Mouse (Mus musculus): ENCODE measurements around the gene Sipa1l2. TPM values are rescaled to one million over a fixed set of nuclear protein-coding genes. Genes with fewer than 3 reads are reported as not detected.
A peak's percentile ranks its signal among the peaks of the same experiment; 100 is the strongest.

The Sipa1l2 gene
- polyA plus RNA-seq, 1 experiment from 2014 or later = 33.2 TPM

DNA sequence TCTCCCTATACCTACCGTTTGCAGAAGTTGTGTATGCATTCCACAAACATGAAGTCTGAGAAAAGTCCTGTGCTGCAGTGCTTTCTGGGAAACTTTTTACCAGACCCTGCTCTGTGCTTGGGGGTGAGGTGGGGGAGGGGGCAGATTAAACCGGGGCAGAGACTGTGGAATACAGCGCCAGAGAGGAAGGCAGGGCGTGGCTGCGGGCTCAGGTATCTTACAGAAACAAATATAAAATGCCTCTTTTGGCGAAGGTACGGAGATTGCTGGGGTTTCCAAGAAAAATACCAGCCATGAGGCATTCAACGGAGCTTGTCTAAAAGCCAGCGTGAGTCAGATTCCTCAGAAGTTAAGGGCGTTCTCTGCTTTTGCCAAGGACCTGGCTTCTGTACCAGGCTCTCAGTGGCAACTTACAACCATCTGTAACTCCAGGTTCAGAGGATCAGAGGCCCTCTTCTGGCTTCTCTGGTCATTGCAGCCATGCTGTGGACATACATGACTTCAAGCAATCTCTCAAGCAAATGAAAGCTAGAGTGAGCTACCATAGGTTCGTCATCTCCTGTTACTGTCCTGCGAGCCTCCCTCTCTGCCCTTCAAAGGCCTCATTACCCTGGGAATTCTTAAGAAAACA is 1.3 kb upstream of the Sipa1l2 start:
- Histone ChIP-seq H3K4me2 (no peak overlapping the region), H3K36me3 (replicated peaks) (no peaks in the 10 kb centered on the region), H3K27ac (no peak overlapping the region), H3K9me3 (no peaks in the 10 kb centered on the region), H3K9ac (no peak overlapping the region), H3K4me1 (peaks cover 32% of the 10 kb centered on the region), H3K4me3 (replicated peaks) (no peak overlapping the region), H3K27me3 (peaks cover 11% of the 10 kb centered on the region)
- 76% methylated on average over 12 of the region's 12 CpGs for WGBS
- no peak for ATAC-seq (ENCODE audit: low FRiP score)

DNA sequence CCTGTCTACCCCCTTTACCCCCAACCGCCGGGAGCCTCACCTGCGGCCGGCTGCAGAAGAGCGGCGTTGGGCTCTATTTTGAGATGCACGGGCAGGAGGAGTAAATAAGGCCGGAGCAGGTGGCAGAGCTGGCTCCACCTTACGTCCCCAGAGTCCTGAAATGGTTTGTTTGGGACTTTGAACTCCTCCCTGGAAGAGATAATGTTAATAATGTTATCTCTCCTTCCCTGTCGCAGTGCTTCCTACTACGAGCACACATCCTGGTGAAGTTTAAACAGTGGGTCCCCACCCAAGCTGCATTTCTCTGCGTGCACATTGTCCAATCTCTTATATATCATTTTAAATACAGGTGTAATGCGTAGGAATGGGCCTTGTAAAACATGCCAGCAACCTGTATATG is 781 bp upstream of the Sipa1l2 start:
- no peak for ATAC-seq (ENCODE audit: low FRiP score)
- Histone ChIP-seq H3K9ac (peak overlapping the region; percentile 56), H3K27ac (0 out of 2 replicates have a peak overlapping the region, but pooled peaks have one; percentile 42), H3K4me1 (peaks cover 36% of the 10 kb centered on the region), H3K4me2 (peak overlapping the region; percentile 93), H3K9me3 (no peaks in the 10 kb centered on the region), H3K27me3 (peaks cover 11% of the 10 kb centered on the region), H3K4me3 (replicated peaks) (peak overlapping the region; percentile 83), H3K36me3 (replicated peaks) (no peaks in the 10 kb centered on the region)
- 19% methylated on average over 13 of the region's 13 CpGs for WGBS

DNA sequence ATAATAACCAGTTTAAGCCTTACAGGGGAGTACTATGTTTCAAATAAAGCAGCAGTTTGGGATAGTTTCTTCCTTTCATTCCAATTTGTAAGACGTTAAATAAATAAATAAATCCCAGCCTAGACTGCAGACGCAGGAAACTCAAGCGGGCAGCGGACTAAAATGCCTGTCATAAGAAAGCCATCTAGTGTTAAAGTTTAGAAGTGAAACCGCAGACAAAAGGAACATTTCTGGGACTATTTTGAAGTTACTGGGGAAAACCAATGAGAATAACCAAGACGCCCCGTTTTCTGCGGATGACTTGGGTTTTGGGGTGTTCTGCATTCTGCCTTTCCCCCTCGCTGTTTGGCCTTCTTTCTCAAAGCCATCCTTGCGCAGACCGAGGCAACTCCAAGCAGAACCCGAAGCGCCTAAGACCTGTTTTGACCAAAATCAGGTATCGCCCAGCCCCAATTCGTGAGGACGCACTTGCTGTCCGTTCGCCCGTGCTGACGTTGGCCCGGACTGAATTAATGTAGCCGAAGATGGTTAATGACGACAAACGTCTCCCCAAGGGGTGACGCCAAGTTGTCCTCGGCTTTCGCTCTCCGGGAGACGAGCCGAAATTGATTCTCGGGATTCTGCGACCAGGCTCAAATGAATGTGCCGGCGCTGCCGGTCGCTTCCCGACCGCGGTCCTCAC is 616 bp downstream of the Sipa1l2 start:
- peaks cover 41% of the 10 kb centered on the region for H3K4me1 ChIP-seq
- peak overlapping the region; percentile 87 for H3K9ac ChIP-seq
- no peaks in the 10 kb centered on the region for H3K36me3 ChIP-seq (replicated peaks)
- no peak; the same call in 1 of the 2 replicates for ATAC-seq (ENCODE audit: low FRiP score)
- H3K4me3 ChIP-seq (replicated peaks) = peak overlapping the region; percentile 83
- peaks cover 11% of the 10 kb centered on the region for H3K27me3 ChIP-seq
- peak overlapping the region; percentile 80 for H3K27ac ChIP-seq
- under 1% methylated on average over 39 of the region's 39 CpGs for WGBS
- H3K4me2 ChIP-seq = peak overlapping the region; percentile 93
- H3K9me3 ChIP-seq = no peaks in the 10 kb centered on the region

DNA sequence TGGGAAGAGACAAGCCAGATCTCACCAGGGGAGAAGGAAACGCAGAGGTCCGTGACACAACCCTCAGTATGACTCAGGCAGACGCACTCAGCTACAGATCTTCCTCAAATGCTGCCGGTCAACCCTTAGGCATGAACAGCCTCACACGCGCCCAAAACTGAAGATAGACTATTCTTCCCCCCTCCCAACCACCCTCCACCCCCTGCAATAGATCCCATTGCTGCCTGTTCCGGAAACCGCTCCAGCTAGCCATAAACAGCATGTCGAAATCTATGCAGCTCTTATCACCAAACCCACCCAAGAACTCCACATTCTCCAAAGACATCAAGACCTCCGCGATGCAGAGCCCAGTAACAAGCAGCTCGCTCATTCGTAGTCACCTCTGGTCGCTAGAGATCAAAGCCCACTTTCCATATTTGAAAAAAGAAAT is 1.2 kb downstream of the Sipa1l2 start:
- peak overlapping the region; percentile 83 for H3K4me3 ChIP-seq (replicated peaks)
- WGBS = 7% methylated on average over 14 of the region's 14 CpGs
- H3K27me3 ChIP-seq = peaks cover 11% of the 10 kb centered on the region
- peak overlapping the region; percentile 93 for H3K4me2 ChIP-seq
- ATAC-seq (ENCODE audit: low FRiP score) = no peak
- no peak overlapping the region for H3K27ac ChIP-seq
- no peaks in the 10 kb centered on the region for H3K36me3 ChIP-seq (replicated peaks)
- H3K9me3 ChIP-seq = no peaks in the 10 kb centered on the region
- peaks cover 46% of the 10 kb centered on the region for H3K4me1 ChIP-seq
- peak overlapping the region; percentile 54 for H3K9ac ChIP-seq

DNA sequence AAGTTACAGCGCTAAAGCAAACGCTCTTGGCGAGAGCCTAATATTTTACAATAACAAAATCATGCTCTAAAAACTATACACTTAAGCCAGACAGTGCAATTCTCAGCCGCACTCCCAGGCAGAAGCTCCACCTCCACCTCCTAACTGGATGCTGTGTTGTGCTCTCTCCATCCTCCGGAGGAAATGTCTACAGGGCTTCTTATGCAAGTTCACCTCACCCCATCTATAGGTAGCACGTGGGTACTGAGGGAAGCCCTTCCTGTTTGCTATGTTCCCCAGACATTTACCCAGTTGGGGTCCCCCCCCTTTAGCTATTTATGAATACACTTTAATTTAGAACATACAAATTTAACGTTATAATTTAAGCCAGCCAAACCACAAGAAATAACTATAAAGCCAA is 2.0 kb downstream of the Sipa1l2 start:
- Histone ChIP-seq H3K4me3 (replicated peaks) (peak overlapping the region; percentile 83), H3K4me1 (peaks cover 54% of the 10 kb centered on the region), H3K36me3 (replicated peaks) (no peaks in the 10 kb centered on the region), H3K4me2 (peak overlapping the region; percentile 93), H3K27me3 (peaks cover 11% of the 10 kb centered on the region), H3K27ac (no peak overlapping the region), H3K9ac (no peak overlapping the region), H3K9me3 (no peaks in the 10 kb centered on the region)
- ATAC-seq (ENCODE audit: low FRiP score) = no peak
- WGBS = 58% methylated on average over 7 of the region's 7 CpGs

DNA sequence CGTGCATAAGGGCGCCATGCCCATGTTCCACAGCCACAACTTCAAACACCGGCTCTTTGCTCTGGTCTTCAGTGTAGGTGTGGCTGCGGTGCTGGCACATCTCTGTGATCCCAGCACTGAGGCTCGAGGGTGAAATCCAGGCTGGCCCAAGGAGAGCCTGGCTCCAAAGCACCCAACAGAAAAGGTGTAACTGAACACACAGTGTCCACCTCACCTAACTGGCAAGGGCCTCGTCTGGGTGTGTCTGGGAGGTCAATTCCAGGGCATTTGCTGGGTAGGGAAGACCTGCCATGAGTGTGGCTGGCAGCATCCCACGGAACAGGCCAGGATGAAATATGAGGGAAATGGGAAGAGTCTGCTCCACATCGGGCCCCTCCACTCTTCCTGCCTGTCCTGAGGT is 6.7 kb downstream of the Sipa1l2 start:
- no peak for ATAC-seq (ENCODE audit: low FRiP score)
- Histone ChIP-seq H3K36me3 (replicated peaks) (no peaks in the 10 kb centered on the region), H3K9me3 (no peaks in the 10 kb centered on the region), H3K27me3 (no peaks in the 10 kb centered on the region), H3K4me3 (replicated peaks) (no peak overlapping the region), H3K9ac (no peak overlapping the region), H3K4me1 (peaks cover 89% of the 10 kb centered on the region), H3K4me2 (no peak overlapping the region), H3K27ac (no peak overlapping the region)
- 90% methylated on average over 8 of the region's 8 CpGs for WGBS

DNA sequence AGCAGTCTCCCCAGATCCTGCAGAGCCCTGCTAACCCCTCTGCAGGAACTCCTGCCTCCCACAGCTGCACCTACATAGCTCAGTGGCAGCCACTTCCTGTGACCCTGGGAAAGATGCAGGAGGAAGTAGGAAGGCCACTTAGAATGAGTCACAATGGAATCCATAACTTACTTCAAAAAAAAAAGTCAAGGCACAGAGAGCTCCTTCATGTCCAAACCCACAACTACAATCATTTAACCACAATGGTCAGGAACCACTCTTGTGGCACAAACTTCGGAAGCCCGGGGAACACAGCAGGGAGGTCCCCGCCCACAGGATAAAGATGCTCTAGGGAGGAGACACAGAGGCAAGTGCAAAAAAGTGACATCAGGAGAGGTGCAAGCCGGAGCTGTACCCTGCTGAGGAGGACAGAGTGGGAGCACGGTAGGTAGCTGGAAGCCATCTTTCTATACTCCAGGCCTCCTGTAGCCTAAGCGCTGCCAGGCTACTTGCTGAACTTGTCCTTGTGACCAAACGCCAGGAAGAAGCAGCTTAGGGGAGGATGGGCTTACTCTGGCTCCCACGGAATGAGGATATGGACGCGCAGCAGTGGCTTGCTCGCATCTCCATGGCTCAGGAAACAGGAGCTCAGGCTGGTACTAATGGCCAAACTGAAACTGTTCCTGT is 8.7 kb downstream of the Sipa1l2 start:
- H3K9me3 ChIP-seq = no peaks in the 10 kb centered on the region
- 66% methylated on average over 11 of the region's 11 CpGs for WGBS
- peaks cover 77% of the 10 kb centered on the region for H3K4me1 ChIP-seq
- ATAC-seq (ENCODE audit: low FRiP score) = no peak
- no peaks in the 10 kb centered on the region for H3K27me3 ChIP-seq
- no peak overlapping the region for H3K4me2 ChIP-seq
- H3K9ac ChIP-seq = no peak overlapping the region
- peak overlapping the region; percentile 97; the same call in 1 of the 2 replicates for H3K27ac ChIP-seq
- H3K36me3 ChIP-seq (replicated peaks) = no peaks in the 10 kb centered on the region
- no peak overlapping the region for H3K4me3 ChIP-seq (replicated peaks)

DNA sequence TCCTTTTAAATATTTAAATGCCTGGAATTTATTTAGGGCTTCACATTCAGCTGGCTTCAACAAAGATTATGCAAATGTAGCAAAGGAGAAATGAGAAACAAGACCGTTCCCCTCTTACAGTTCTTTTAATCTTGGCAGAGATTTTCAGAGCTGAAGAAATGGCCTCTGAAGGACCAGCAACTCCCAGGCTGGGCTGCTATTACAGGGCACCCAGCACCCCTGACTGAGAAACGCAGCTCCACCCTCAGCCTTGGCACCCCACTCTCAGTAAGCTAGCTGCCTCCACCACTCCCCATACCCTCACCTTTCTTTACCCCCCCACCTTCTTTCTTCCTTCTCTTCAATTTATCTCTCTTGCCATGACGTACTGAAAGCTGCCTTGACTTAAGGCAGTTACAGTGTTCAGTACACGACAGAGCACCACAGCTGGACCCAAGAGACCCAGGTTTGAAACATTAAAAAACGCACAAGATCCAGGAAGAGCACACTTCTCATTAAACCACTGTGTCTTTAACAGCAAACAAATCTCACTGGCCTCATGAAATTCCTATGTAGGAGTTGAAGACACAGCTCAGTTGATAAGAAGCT is 10.4 kb downstream of the Sipa1l2 start:
- Histone ChIP-seq H3K4me3 (replicated peaks) (0 out of 2 replicates have a peak overlapping the region, but pooled peaks have one; percentile 1), H3K4me1 (peaks cover 69% of the 10 kb centered on the region), H3K36me3 (replicated peaks) (no peaks in the 10 kb centered on the region), H3K27ac (peak overlapping the region; percentile 97), H3K9ac (peak overlapping the region; percentile 17; the same call in 1 of the 2 replicates), H3K4me2 (peak overlapping the region; percentile 51), H3K9me3 (no peaks in the 10 kb centered on the region), H3K27me3 (no peaks in the 10 kb centered on the region)
- peak; percentile 56 for ATAC-seq (ENCODE audit: low FRiP score)
- 35% methylated on average over 5 of the region's 5 CpGs for WGBS

DNA sequence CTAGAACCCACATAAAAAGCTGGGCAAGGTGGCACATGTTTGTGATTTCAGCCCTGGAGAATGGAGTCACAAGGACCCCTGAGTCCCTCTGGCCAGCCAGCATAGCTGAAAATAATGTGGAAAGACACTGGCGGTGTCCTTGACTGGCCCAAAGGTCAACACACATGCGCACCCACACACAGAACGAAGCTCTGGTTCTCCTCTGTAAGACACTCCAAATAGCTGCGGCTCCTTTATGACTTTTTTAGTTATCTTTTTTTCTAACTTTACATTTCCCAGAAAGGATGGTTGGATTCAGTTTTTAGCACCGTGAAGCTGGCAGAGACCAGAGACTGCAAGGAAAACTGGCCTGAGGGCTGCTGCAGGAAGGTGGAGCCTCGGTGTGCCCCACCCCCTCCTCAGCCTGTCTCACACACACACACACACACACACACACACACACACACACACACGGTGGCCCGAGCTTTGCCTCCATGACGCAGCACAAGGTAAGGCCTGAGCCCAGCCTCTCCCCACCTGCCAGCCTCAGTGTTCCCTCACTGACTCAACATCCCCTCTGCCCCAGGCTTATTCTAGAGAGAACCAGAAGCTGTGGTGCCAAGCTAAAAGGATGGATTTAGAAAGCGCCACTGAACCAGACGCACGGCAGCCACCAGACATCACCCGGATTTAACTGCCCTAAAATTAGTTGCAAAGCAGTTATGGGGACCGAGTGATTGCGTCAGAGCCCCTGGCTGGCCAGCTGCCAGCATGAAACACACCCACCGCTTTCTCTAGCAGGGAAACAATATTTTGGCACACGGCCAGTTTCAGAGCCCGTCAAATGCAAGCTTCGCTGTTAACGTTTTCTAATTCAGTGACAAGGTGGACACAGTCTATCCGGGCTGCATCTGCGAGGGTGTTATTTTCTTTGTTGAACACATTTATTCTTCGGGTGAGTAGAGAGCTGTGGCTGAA is 11.2 kb downstream of the Sipa1l2 start:
- peak overlapping the region; percentile 97 for H3K27ac ChIP-seq
- no peaks in the 10 kb centered on the region for H3K27me3 ChIP-seq
- peak overlapping the region; percentile 40 for H3K9ac ChIP-seq
- H3K4me2 ChIP-seq = peak overlapping the region; percentile 51
- 18% methylated on average over 23 of the region's 23 CpGs for WGBS
- no peaks in the 10 kb centered on the region for H3K9me3 ChIP-seq
- H3K4me1 ChIP-seq = peaks cover 63% of the 10 kb centered on the region
- peak overlapping the region; percentile 21 for H3K4me3 ChIP-seq (replicated peaks)
- ATAC-seq (ENCODE audit: low FRiP score) = peak; percentile 90
- H3K36me3 ChIP-seq (replicated peaks) = no peaks in the 10 kb centered on the region

DNA sequence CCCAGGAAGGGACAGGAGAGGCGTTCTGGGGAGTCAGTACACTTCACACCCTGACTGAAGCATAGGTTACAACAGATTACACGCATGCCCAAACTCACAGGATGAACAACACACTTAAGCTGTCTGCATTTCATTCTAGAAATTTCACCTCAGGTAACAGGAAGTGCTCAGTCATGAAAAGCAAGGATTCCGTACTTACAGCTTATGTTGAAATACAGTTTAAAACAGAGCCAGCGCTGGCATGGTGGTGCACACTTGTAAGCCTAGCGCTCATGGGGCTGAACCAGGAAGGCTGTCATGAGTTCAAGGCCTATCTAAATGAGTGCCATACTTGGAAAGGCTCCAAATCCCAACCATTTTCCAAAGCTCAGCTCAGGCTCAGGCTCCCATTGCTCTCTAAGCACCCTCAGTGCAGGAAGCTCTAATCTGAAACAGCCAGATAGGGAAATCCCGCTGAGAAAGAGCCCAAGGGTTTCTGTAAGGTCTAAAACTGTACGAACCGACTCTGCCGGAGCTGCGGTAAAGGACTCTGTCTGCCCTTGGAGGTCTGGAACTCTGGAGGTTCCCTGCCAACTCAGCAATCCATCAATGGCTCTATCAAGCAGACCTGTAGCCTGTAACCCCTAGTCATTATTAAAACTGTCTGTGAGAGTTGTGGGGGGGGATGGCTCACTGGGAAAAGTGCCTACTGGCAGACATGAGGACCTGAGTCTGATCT is 12.1 kb downstream of the Sipa1l2 start:
- Histone ChIP-seq H3K9ac (peak overlapping the region; percentile 40; the same call in 1 of the 2 replicates), H3K27me3 (no peaks in the 10 kb centered on the region), H3K36me3 (replicated peaks) (no peaks in the 10 kb centered on the region), H3K4me2 (peak overlapping the region; percentile 51), H3K27ac (peak overlapping the region; percentile 97), H3K4me3 (replicated peaks) (no peak overlapping the region), H3K4me1 (peaks cover 58% of the 10 kb centered on the region), H3K9me3 (no peaks in the 10 kb centered on the region)
- 82% methylated on average over 10 of the region's 10 CpGs for WGBS
- ATAC-seq (ENCODE audit: low FRiP score) = no peak

DNA sequence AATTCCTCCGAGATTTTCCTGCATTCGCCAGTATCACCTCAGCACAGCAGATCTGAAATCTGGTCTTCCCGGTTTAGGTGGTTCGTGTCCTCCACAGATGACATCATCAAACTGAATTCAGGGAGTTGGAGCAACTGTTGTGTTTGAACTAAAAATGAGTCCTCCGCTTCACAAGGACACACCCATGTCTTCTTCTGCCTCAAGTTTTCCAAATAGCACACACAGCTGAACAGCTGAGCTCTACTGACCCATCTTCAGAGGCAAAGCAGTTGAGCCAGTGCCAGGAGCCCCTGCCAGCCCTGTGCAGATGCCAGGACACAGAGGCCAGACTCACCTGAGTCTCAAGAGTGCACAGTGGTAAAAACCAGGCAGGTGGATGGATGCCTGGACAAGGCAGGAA is 12.9 kb downstream of the Sipa1l2 start:
- Histone ChIP-seq H3K4me3 (replicated peaks) (no peak overlapping the region), H3K9ac (no peak overlapping the region), H3K4me2 (no peak overlapping the region), H3K4me1 (peaks cover 51% of the 10 kb centered on the region), H3K9me3 (no peaks in the 10 kb centered on the region), H3K36me3 (replicated peaks) (no peaks in the 10 kb centered on the region), H3K27ac (no peak overlapping the region), H3K27me3 (no peaks in the 10 kb centered on the region)
- ATAC-seq (ENCODE audit: low FRiP score) = no peak
- 91% methylated on average over 5 of the region's 5 CpGs for WGBS
